In the genomic region with DNA sequence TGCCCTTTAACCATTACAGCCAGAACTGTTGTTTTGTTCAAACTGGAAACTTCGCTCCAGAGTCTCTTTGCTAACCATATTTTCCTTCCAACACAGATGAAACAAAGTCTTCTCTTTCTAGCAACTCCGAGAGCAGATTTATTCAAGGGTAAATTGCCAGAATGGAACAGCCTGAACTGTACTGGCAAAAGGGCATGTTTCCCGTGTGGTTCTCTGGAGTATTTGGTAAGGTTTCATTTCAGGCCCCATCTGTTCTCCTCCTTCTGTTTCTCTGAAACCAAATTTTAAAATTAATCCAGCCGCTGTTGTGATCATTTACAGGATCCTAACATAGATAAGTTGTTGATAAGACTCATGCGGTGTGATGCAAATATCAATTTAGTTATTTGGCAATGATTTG, we compare ENCODE assay signal across 19 mouse cellular contexts.
DNase-seq lines count a peak whose midpoint lies in the region; ATAC-seq and TF ChIP-seq lines count a peak whose summit lies in the region.
"Had no signal": no experiment of that assay in that cellular context is flagged by ENCODE, and none has a peak within 500 bp of the region (broad histone marks: within the 10 kb centered on the region; RNA-seq: fewer than 3 reads in every experiment).

No protein-coding gene starts in this region.

- no peak for ATAC-seq in kidney, postnatal 0 days (replicated peaks; ENCODE audit: low FRiP score, low read depth)
- no peak for ATAC-seq in limb, embryonic 12.5 days (ENCODE audit: insufficient number of reproducible peaks, insufficient read depth, low FRiP score, low TSS enrichment, low read depth)

- no peaks in the 10 kb centered on the region for H3K27me3 ChIP-seq in kidney, postnatal 0 days (ENCODE audit: insufficient read depth, low read length)
- no peaks in the 10 kb centered on the region for H3K27me3 ChIP-seq in limb, embryonic 12.5 days
- H3K27me3 ChIP-seq: heart, embryonic 15.5 days; liver, embryonic 13.5 days; lung, embryonic 15.5 days had no signal

- no peaks in the 10 kb centered on the region for H3K4me1 ChIP-seq in kidney, postnatal 0 days (replicated peaks; ENCODE audit: insufficient read depth, low read length)
- peaks cover 18% of the 10 kb centered on the region; the same call in 1 of the 2 replicates for H3K4me1 ChIP-seq in limb, embryonic 12.5 days (replicated peaks)
- H3K4me1 ChIP-seq: heart, embryonic 15.5 days; liver, embryonic 13.5 days; lung, embryonic 15.5 days; midbrain, embryonic 10.5 days had no signal

- no peaks in the 10 kb centered on the region for H3K36me3 ChIP-seq in kidney, postnatal 0 days (ENCODE audit: insufficient read depth, low read length)
- H3K36me3 ChIP-seq in limb, embryonic 12.5 days, result no peaks in the 10 kb centered on the region
- H3K36me3 ChIP-seq: heart, embryonic 15.5 days; liver, embryonic 13.5 days; lung, embryonic 15.5 days; midbrain, embryonic 10.5 days had no signal

- no peak overlapping the region for H3K4me2 ChIP-seq in kidney, postnatal 0 days (ENCODE audit: low read length)
- H3K4me2 ChIP-seq in limb, embryonic 12.5 days, result no peak overlapping the region
- H3K4me2 ChIP-seq: heart, embryonic 15.5 days; liver, embryonic 13.5 days; lung, embryonic 15.5 days had no signal

- no peak overlapping the region for H3K9ac ChIP-seq in kidney, postnatal 0 days (ENCODE audit: low read depth, low read length)
- no peak overlapping the region for H3K9ac ChIP-seq in limb, embryonic 12.5 days (replicated peaks)
- H3K9ac ChIP-seq: heart, embryonic 15.5 days; liver, embryonic 13.5 days; lung, embryonic 15.5 days had no signal

- 72% methylated on average over 5 of the region's 5 CpGs for WGBS in kidney, postnatal 0 days
- WGBS in limb, embryonic 12.5 days, result 72% methylated on average over 5 of the region's 5 CpGs

- no peak overlapping the region for H3K4me3 ChIP-seq in kidney, postnatal 0 days (replicated peaks; ENCODE audit: low read depth, low read length)
- no peak overlapping the region for H3K4me3 ChIP-seq in limb, embryonic 12.5 days (replicated peaks)
- H3K4me3 ChIP-seq: heart, embryonic 15.5 days; liver, embryonic 13.5 days; lung, embryonic 15.5 days; midbrain, embryonic 10.5 days had no signal

- DNase-seq in cerebellum, adult 9-11 months, result peak; percentile 14
- DNase-seq in cerebellum, postnatal 36 days, result no peak
- DNase-seq in kidney, postnatal 0 days (ENCODE audit: low spot score), result no peak
- DNase-seq in kidney, adult 11 months, result no peak
- peak; percentile 46 to 64 for DNase-seq in cerebellum, postnatal 14 days
- DNase-seq in gastrocnemius, postnatal 14 days, result no peak
- DNase-seq in thymus, postnatal 14 days, result no peak
- DNase-seq: B cell, adult 2 months; gastrocnemius, postnatal 10 days; heart, adult 18-20 months; kidney, adult 8-10 months; kidney, postnatal 25 days; liver, embryonic 13.5 days had no signal

- intact Hi-C loops in gastrocnemius, postnatal 14 days (cut with DNase I; ENCODE audit: low total_unique reads), result no loop called here

- TF ChIP-seq CTCF in kidney, postnatal 0 days (IDR thresholded peaks at IDR 0.05; ENCODE audit: low read depth), result no peak

- H3K9me3 ChIP-seq in kidney, postnatal 0 days (replicated peaks; ENCODE audit: low read length), result no peaks in the 10 kb centered on the region
- H3K9me3 ChIP-seq in limb, embryonic 12.5 days, result peaks cover 9% of the 10 kb centered on the region; the same call in 1 of the 2 replicates
- H3K9me3 ChIP-seq: heart, embryonic 15.5 days; liver, embryonic 13.5 days; midbrain, embryonic 10.5 days had no signal

- peak overlapping the region; percentile 13; the same call in 1 of the 2 replicates for H3K27ac ChIP-seq in kidney, postnatal 0 days
- peak overlapping the region; percentile 72 for H3K27ac ChIP-seq in limb, embryonic 12.5 days
- H3K27ac ChIP-seq: heart, embryonic 15.5 days; liver, embryonic 13.5 days; lung, embryonic 15.5 days; macrophage; midbrain, embryonic 10.5 days; stomach, postnatal 0 days had no signal

Comparison
In these comparisons a context has a peak if more than half of its experiments do, and no peak if none do; other contexts are left out.
1. DNase-seq: peak in cerebellum, adult 9-11 months (single experiment) and cerebellum, postnatal 14 days (2 of 2); none in cerebellum, postnatal 36 days (0 of 2), kidney, postnatal 0 days (single experiment), kidney, adult 11 months (single experiment), gastrocnemius, postnatal 14 days (single experiment) and thymus, postnatal 14 days (single experiment).